Mouse (Mus musculus): ENCODE data around the gene Camta1. TPM values are rescaled to one million over a fixed set of nuclear protein-coding genes. Genes with fewer than 3 reads are reported as not detected.

The Camta1 gene
- total and polyA plus RNA-seq, 2 experiments, result 2.7 to 6.1 TPM

DNA sequence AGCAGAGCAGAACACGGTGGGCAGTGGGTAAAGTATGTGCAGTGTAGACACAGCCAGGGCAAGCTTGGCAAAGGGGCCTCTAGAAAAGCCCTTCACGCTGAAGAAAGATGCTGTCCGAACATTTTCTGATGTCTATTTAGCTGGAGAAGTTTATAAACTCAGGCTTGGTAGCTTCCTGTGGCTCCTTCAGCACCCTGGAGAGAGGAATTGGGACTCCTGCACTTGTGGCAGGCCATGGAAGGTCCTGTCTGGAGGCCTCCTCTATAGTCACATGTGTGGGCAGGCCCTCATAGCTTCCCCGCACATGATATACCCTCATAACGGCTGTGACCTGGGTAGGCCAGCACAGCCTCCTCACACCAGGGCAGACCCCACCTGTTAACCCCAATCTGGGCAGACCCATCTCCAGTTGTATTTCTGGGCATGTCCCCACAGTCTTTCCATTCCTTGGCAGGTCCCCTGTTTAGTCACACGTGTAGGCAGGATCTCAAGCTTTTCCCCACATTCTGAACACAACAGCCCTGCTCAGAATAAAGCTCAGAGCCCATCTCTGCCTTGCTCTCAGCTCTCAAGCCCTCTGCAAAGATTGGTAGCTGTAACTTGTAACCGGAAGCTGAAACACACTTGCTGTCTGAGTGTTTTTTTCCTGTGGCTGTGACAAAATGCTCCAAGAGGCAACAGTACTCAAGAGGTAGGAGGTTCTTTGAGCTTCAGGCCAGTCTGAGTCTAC lies 616.4 kb downstream of the Camta1 start:
- 57% methylated on average over 7 of the region's 7 CpGs for WGBS
- Histone ChIP-seq H3K36me3 (ENCODE audit: control insufficient read depth, insufficient read depth, low read length) (no peaks in the 10 kb centered on the region), H3K4me1 (ENCODE audit: control insufficient read depth, insufficient read depth, low read length) (no peaks in the 10 kb centered on the region), H3K4me3 (ENCODE audit: insufficient read depth, low read depth, low read length) (no peak overlapping the region), H3K27me3 (ENCODE audit: control insufficient read depth, insufficient read depth, low read length) (no peaks in the 10 kb centered on the region), H3K27ac (replicated peaks; ENCODE audit: insufficient read depth, low read depth, low read length) (no peak overlapping the region), H3K79me2 (ENCODE audit: control insufficient read depth, insufficient read depth, low read length) (no peaks in the 10 kb centered on the region), H3K9ac (ENCODE audit: low read depth, low read length) (no peak overlapping the region)
- TF ChIP-seq CTCF (IDR thresholded peaks at IDR 0.05; ENCODE audit: low read depth, low read length) (no peak), POLR2A (IDR thresholded peaks at IDR 0.05; ENCODE audit: extremely low read depth, insufficient read depth, low read length) (no peak)
- DNase-seq (ENCODE audit: extremely low read depth, low read depth, low spot score), result no peak

DNA sequence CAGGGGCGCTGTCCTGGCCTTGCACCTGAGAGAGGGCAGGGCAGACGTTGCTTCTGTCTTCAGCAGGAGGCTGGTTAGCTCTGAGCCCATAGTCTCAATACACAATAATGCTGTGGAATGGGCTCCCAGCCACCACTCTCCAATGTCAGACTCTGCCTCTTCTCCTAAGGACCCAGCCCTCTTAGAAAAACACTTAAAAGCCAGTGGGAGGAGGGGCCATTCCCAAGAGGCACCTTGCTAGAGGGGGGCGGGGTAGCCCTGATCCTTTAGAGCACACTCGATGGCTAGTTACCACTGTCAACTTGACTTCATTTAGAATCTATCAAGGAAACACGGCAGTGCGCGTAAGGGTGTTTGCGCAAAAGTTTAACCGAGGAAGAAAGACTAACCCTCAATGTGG lies 618.2 kb downstream of the Camta1 start:
- H3K79me2 ChIP-seq (ENCODE audit: control insufficient read depth, insufficient read depth, low read length), result no peaks in the 10 kb centered on the region
- WGBS, result 48% methylated on average over 9 of the region's 9 CpGs

DNA sequence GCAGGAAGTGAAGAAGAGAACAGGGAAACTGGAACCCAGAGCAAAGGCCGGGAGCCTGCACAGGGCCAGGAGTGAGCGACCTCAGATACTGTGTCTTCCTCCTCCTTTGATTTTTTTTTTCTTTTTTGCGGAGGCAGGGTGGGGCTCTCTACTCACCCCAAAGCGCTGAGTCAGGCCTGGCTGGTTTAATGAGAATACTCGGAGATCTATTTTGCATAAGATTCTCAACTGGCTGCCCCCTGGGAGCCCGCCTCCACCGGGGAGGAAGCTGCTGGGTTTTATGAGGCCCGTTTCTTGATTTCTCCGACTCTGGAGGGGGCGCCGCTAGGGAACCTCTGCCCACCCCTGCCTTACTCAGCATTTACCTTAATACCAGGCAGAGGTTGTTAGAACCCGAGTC lies 618.9 kb downstream of the Camta1 start:
- no peak overlapping the region for H3K27ac ChIP-seq (replicated peaks; ENCODE audit: insufficient read depth, low read depth, low read length)
- H3K27me3 ChIP-seq (ENCODE audit: control insufficient read depth, insufficient read depth, low read length), result no peaks in the 10 kb centered on the region
- H3K4me1 ChIP-seq (ENCODE audit: control insufficient read depth, insufficient read depth, low read length), result no peaks in the 10 kb centered on the region
- WGBS, result 43% methylated on average over 12 of the region's 12 CpGs
- H3K4me3 ChIP-seq (ENCODE audit: insufficient read depth, low read depth, low read length), result no peak overlapping the region
- no peak for DNase-seq (ENCODE audit: extremely low read depth, low read depth, low spot score)
- TF ChIP-seq POLR2A (IDR thresholded peaks at IDR 0.05; ENCODE audit: extremely low read depth, insufficient read depth, low read length) (no peak), CTCF (IDR thresholded peaks at IDR 0.05; ENCODE audit: low read depth, low read length) (no peak)
- H3K9ac ChIP-seq (ENCODE audit: low read depth, low read length), result no peak overlapping the region
- H3K36me3 ChIP-seq (ENCODE audit: control insufficient read depth, insufficient read depth, low read length), result no peaks in the 10 kb centered on the region
- H3K79me2 ChIP-seq (ENCODE audit: control insufficient read depth, insufficient read depth, low read length), result no peaks in the 10 kb centered on the region

More for the DNA sequence above, 618.2 kb downstream of the Camta1 start:
- Histone ChIP-seq H3K4me3 (ENCODE audit: insufficient read depth, low read depth, low read length) (no peak overlapping the region), H3K36me3 (ENCODE audit: control insufficient read depth, insufficient read depth, low read length) (no peaks in the 10 kb centered on the region), H3K9ac (ENCODE audit: low read depth, low read length) (no peak overlapping the region), H3K27ac (replicated peaks; ENCODE audit: insufficient read depth, low read depth, low read length) (no peak overlapping the region), H3K4me1 (ENCODE audit: control insufficient read depth, insufficient read depth, low read length) (no peaks in the 10 kb centered on the region), H3K27me3 (ENCODE audit: control insufficient read depth, insufficient read depth, low read length) (no peaks in the 10 kb centered on the region)
- no peak for DNase-seq (ENCODE audit: extremely low read depth, low read depth, low spot score)
- TF ChIP-seq POLR2A (IDR thresholded peaks at IDR 0.05; ENCODE audit: extremely low read depth, insufficient read depth, low read length) (no peak), CTCF (IDR thresholded peaks at IDR 0.05; ENCODE audit: low read depth, low read length) (no peak)

DNA sequence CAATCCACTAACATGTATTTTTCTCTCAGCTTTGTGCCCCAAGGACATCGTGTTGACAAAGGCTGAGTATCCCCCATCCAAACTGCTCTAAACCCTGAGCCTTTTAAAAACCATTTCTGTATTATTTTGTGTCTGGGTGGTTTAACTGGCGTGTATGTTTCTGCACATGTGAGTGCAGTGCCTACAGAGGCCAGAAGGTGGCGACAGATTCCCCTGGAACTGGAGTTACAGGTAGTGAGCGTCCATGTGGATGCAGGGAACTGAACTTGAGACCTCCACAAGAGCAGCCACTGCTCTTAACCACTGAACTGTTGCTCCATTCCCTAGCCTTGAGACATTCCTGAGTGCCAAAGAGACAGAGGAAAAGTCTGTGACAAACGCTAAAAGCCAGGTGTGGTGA lies 621.2 kb downstream of the Camta1 start:
- TF ChIP-seq POLR2A (IDR thresholded peaks at IDR 0.05; ENCODE audit: extremely low read depth, insufficient read depth, low read length), result no peak
- TF ChIP-seq CTCF (IDR thresholded peaks at IDR 0.05; ENCODE audit: low read depth, low read length), result no peak

DNA sequence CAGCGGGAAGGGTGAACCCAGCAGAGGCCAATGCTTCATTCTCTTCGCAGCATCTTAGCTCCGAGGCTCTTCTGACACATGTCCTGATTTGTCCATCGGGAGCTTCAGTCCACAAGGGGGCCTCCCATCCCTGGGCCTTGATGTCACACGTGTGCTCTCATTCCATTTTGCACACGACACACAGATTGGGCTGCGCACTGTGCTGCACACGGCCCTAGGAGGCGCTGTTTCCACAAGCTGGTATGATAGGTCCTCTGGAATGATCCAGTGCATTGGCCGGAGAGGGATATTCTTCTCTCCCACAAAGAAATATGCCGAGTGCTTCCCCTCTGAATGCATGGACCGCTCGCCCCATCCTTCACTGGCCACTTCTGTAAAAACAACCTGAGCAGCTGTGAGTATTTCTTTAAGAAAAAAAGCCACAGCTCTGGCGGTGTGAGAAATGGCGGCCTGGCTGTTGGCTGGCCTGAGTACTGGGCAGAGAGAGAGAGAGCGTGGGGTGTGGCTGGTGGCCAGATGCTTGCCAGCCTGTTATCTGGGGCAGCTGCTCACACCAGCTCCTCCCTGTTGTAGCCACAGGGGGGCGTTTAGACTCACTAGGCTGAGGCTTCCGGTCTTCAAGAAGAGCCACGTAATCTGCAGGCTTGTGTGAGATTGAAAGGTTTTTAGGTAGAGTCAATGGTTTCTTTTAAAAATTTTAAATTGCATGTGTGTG lies 622.5 kb downstream of the Camta1 start:
- no peak for TF ChIP-seq CTCF (IDR thresholded peaks at IDR 0.05; ENCODE audit: low read depth, low read length)
- Histone ChIP-seq H3K4me3 (ENCODE audit: insufficient read depth, low read depth, low read length) (no peak overlapping the region), H3K27me3 (ENCODE audit: control insufficient read depth, insufficient read depth, low read length) (no peaks in the 10 kb centered on the region), H3K9ac (ENCODE audit: low read depth, low read length) (no peak overlapping the region), H3K4me1 (ENCODE audit: control insufficient read depth, insufficient read depth, low read length) (no peaks in the 10 kb centered on the region), H3K36me3 (ENCODE audit: control insufficient read depth, insufficient read depth, low read length) (no peaks in the 10 kb centered on the region), H3K27ac (replicated peaks; ENCODE audit: insufficient read depth, low read depth, low read length) (no peak overlapping the region), H3K79me2 (ENCODE audit: control insufficient read depth, insufficient read depth, low read length) (no peaks in the 10 kb centered on the region)
- 82% methylated on average over 19 of the region's 19 CpGs for WGBS
- no peak for DNase-seq (ENCODE audit: extremely low read depth, low read depth, low spot score)

More for the DNA sequence above, 621.2 kb downstream of the Camta1 start:
- Histone ChIP-seq H3K9ac (ENCODE audit: low read depth, low read length) (no peak overlapping the region), H3K4me1 (ENCODE audit: control insufficient read depth, insufficient read depth, low read length) (no peaks in the 10 kb centered on the region), H3K27ac (replicated peaks; ENCODE audit: insufficient read depth, low read depth, low read length) (no peak overlapping the region), H3K4me3 (ENCODE audit: insufficient read depth, low read depth, low read length) (no peak overlapping the region), H3K36me3 (ENCODE audit: control insufficient read depth, insufficient read depth, low read length) (no peaks in the 10 kb centered on the region), H3K79me2 (ENCODE audit: control insufficient read depth, insufficient read depth, low read length) (no peaks in the 10 kb centered on the region), H3K27me3 (ENCODE audit: control insufficient read depth, insufficient read depth, low read length) (no peaks in the 10 kb centered on the region)
- WGBS, result 76% methylated on average over 5 of the region's 5 CpGs
- no peak for DNase-seq (ENCODE audit: extremely low read depth, low read depth, low spot score)

DNA sequence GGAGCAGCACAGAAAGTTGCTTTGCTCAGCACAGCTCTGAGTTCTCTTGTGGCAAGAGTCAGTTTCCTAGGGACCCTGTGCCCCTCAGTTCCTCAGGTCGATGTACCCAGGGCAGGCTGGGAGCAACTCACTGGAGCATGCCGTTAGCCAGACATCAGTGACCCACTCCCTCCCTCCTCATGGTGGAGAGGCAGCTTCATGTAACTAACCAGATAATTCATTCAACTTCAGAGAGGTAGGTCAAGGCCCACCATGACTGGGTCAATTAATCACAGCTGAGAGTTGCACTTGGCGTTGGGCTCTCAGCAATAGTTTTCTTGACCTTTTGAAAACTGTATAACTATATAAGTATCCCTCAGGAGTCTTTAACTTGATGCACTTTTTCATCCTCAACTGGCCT lies 624.2 kb downstream of the Camta1 start:
- WGBS, result 74% methylated on average over 3 of the region's 3 CpGs
- H3K36me3 ChIP-seq (ENCODE audit: control insufficient read depth, insufficient read depth, low read length), result no peaks in the 10 kb centered on the region
- H3K79me2 ChIP-seq (ENCODE audit: control insufficient read depth, insufficient read depth, low read length), result no peaks in the 10 kb centered on the region
- H3K27ac ChIP-seq (replicated peaks; ENCODE audit: insufficient read depth, low read depth, low read length), result no peak overlapping the region
- no peak overlapping the region for H3K4me3 ChIP-seq (ENCODE audit: insufficient read depth, low read depth, low read length)
- H3K4me1 ChIP-seq (ENCODE audit: control insufficient read depth, insufficient read depth, low read length), result no peaks in the 10 kb centered on the region
- H3K9ac ChIP-seq (ENCODE audit: low read depth, low read length), result no peak overlapping the region
- no peak for DNase-seq (ENCODE audit: extremely low read depth, low read depth, low spot score)
- TF ChIP-seq CTCF (IDR thresholded peaks at IDR 0.05; ENCODE audit: low read depth, low read length), result no peak
- no peak for TF ChIP-seq POLR2A (IDR thresholded peaks at IDR 0.05; ENCODE audit: extremely low read depth, insufficient read depth, low read length)
- no peaks in the 10 kb centered on the region for H3K27me3 ChIP-seq (ENCODE audit: control insufficient read depth, insufficient read depth, low read length)

Data from liver, adult 2 months (tissue).